Mouse (Mus musculus) cortical plate, adult 2 months (tissue): ENCODE measurements around the gene P4ha3. TPM values are rescaled to one million over a fixed set of nuclear protein-coding genes. Genes with fewer than 3 reads are reported as not detected.
"Not testable (repeated sequence)": the region's sequence is repeated elsewhere in the genome, so short reads cannot be mapped to it uniquely, and the experiment has no call there.

Experiments used
- H3K27ac ChIP-seq: fragments of 200-500 bp; 2 replicates; pipeline ENCODE4 v1.5.1; 2012; ENCODE audit warnings: low read length, control low read depth, inconsistent platforms; ENCODE audit not compliant: insufficient read depth
- H3K4me1 ChIP-seq: fragments of 200-500 bp; 2 replicates; pipeline ENCODE4 v1.6.1; 2011; ENCODE audit warnings: low read length; ENCODE audit not compliant: control insufficient read depth, insufficient read depth
- H3K4me3 ChIP-seq: fragments of 200-500 bp; 2 replicates; pipeline ENCODE4 v1.5.1; 2011; ENCODE audit warnings: mild to moderate bottlenecking, low read length, control low read depth; ENCODE audit not compliant: insufficient read depth
- CTCF ChIP-seq: fragments of 200-500 bp; IDR thresholded peaks from 2 replicates; pipeline ENCODE4 v1.5.1; 2011; ENCODE audit warnings: mild to moderate bottlenecking, control low read depth, low read length; ENCODE audit not compliant: insufficient read depth; ENCODE audit errors: extremely low read depth
- POLR2A ChIP-seq: fragments of 200-500 bp; IDR thresholded peaks from 2 replicates; pipeline ENCODE4 v1.6.1; 2011; ENCODE audit warnings: mild to moderate bottlenecking, low read length, control low read depth; ENCODE audit not compliant: insufficient read depth; ENCODE audit errors: extremely low read depth
- polyA plus RNA-seq: library from polyadenylated mRNA; depleted of rRNA; stranded (reverse); fragments of >200 nt; gene quantifications from 2 replicates; pipeline ENCODE4 v1.2.3, GENCODE M21; 2012; rRNA removed

P4ha3 gene
- 3.1 and 3.7 TPM in 2 replicates for polyA plus RNA-seq

GRCm38 (mm10) chr7:100285383-100285782, at the start of gene P4ha3:
Gene P4ha3 (plus strand): TSS chr7:100285520.
- no peak within 1 kb of the TSS for H3K27ac ChIP-seq
- peaks cover 7% of the 10 kb centered on the region; the same call in 1 of the 2 replicates for H3K4me1 ChIP-seq
- TF ChIP-seq CTCF: no peak
- no peak for TF ChIP-seq POLR2A
- peak within 1 kb of the TSS; percentile 18 for H3K4me3 ChIP-seq

- no peak for TF ChIP-seq POLR2A
- no peak overlapping the region for H3K4me3 ChIP-seq
- peaks cover 3% of the 10 kb centered on the region; the same call in 1 of the 2 replicates for H3K4me1 ChIP-seq
These were observed 47.0 kb upstream of the P4ha3 start for GRCm38 (mm10) chr7:100238271-100238670.

GRCm38 (mm10) chr7:100240601-100241000, 44.7 kb upstream of the P4ha3 start:
- TF ChIP-seq POLR2A (no peak), CTCF (no peak)
- H3K4me3 ChIP-seq: no peak overlapping the region
- no peak overlapping the region for H3K27ac ChIP-seq
- H3K4me1 ChIP-seq: peaks cover 3% of the 10 kb centered on the region; the same call in 1 of the 2 replicates

More at GRCm38 (mm10) chr7:100238271-100238670, 47.0 kb upstream of the P4ha3 start:
- H3K27ac ChIP-seq: no peak overlapping the region

GRCm38 (mm10) chr7:100243007-100243406, 42.3 kb upstream of the P4ha3 start:
- Histone ChIP-seq H3K4me1 (peaks cover 2% of the 10 kb centered on the region; the same call in 1 of the 2 replicates), H3K4me3 (no peak overlapping the region), H3K27ac (no peak overlapping the region)
- TF ChIP-seq POLR2A (no peak), CTCF (no peak)

- Histone ChIP-seq H3K4me1 (no peaks in the 10 kb centered on the region), H3K27ac (no peak overlapping the region), H3K4me3 (no peak overlapping the region)
- no peak for TF ChIP-seq POLR2A
- no peak for TF ChIP-seq CTCF
These were observed 41.1 kb upstream of the P4ha3 start for GRCm38 (mm10) chr7:100244225-100244624.

GRCm38 (mm10) chr7:100245176-100245575, 40.1 kb upstream of the P4ha3 start:
- no peak for TF ChIP-seq POLR2A
- TF ChIP-seq CTCF: no peak
- Histone ChIP-seq H3K4me3 (no peak overlapping the region), H3K27ac (no peak overlapping the region), H3K4me1 (no peaks in the 10 kb centered on the region)

GRCm38 (mm10) chr7:100250667-100251066, 34.7 kb upstream of the P4ha3 start:
- no peak for TF ChIP-seq CTCF
- no peak for TF ChIP-seq POLR2A
- Histone ChIP-seq H3K4me1 (no peaks in the 10 kb centered on the region), H3K4me3 (no peak overlapping the region), H3K27ac (no peak overlapping the region)

GRCm38 (mm10) chr7:100262350-100262749, 23.0 kb upstream of the P4ha3 start:
- H3K4me3 ChIP-seq: no peak overlapping the region
- no peak overlapping the region for H3K27ac ChIP-seq
- no peaks in the 10 kb centered on the region for H3K4me1 ChIP-seq
- TF ChIP-seq CTCF (no peak), POLR2A (no peak)

GRCm38 (mm10) chr7:100264934-100265333, 20.4 kb upstream of the P4ha3 start:
- not testable (repeated sequence) for H3K4me3 ChIP-seq, H3K4me1 ChIP-seq, H3K27ac ChIP-seq

GRCm38 (mm10) chr7:100272369-100272768, 13.0 kb upstream of the P4ha3 start:
- no peak overlapping the region for H3K27ac ChIP-seq
- no peak overlapping the region for H3K4me3 ChIP-seq
- H3K4me1 ChIP-seq: no peaks in the 10 kb centered on the region
- no peak for TF ChIP-seq POLR2A
- no peak for TF ChIP-seq CTCF

GRCm38 (mm10) chr7:100274507-100274906, 10.8 kb upstream of the P4ha3 start:
- Histone ChIP-seq H3K27ac (no peak overlapping the region), H3K4me1 (no peaks in the 10 kb centered on the region), H3K4me3 (no peak overlapping the region)
- TF ChIP-seq POLR2A: no peak
- no peak for TF ChIP-seq CTCF
